Mouse (Mus musculus) liver, adult 2 months (tissue): ENCODE data around the gene Clmp. TPM values are rescaled to one million over a fixed set of nuclear protein-coding genes. Genes with fewer than 3 reads are reported as not detected.
A peak's percentile ranks its signal among the peaks of the same experiment; 100 is the strongest.

Experiments used
- DNase-seq: peaks from one replicate; pipeline ENCODE4 v3.0.0-alpha.2; 2011; ENCODE audit warnings: low read depth, low spot score; ENCODE audit errors: extremely low read depth
- H3K27ac ChIP-seq: fragments of 200-500 bp; replicated peaks from 2 replicates; pipeline ENCODE4 v1.5.1; 2012; ENCODE audit warnings: low read depth, mild to moderate bottlenecking, control low read depth, inconsistent platforms, low read length; ENCODE audit not compliant: insufficient read depth
- H3K27me3 ChIP-seq: fragments of 200-500 bp; 2 replicates; pipeline ENCODE4 v1.6.1; 2012; ENCODE audit warnings: mild to moderate bottlenecking, moderate library complexity, low read length, inconsistent platforms; ENCODE audit not compliant: control insufficient read depth, insufficient read depth
- H3K36me3 ChIP-seq: fragments of 200-500 bp; 2 replicates; pipeline ENCODE4 v1.6.1; 2012; ENCODE audit warnings: low read length, inconsistent platforms; ENCODE audit not compliant: control insufficient read depth, insufficient read depth
- H3K4me1 ChIP-seq: fragments of 200-500 bp; 2 replicates; pipeline ENCODE4 v1.6.1; 2011; ENCODE audit warnings: low read length; ENCODE audit not compliant: control insufficient read depth, insufficient read depth
- H3K4me3 ChIP-seq: fragments of 200-500 bp; 2 replicates; pipeline ENCODE4 v1.5.1; 2011; ENCODE audit warnings: low read depth, mild to moderate bottlenecking, control low read depth, low read length, moderate library complexity; ENCODE audit not compliant: insufficient read depth
- H3K79me2 ChIP-seq: fragments of 200-500 bp; 2 replicates; pipeline ENCODE4 v1.6.1; 2012; ENCODE audit warnings: inconsistent platforms, mild to moderate bottlenecking, low read length, moderate library complexity; ENCODE audit not compliant: control insufficient read depth, insufficient read depth
- H3K9ac ChIP-seq: fragments of 200-500 bp; 2 replicates; pipeline ENCODE4 v1.6.1; 2012; ENCODE audit warnings: low read depth, mild to moderate bottlenecking, control low read depth, inconsistent platforms, low read length
- CTCF ChIP-seq: fragments of 200-500 bp; IDR thresholded peaks from 2 replicates; pipeline ENCODE4 v1.5.1; 2011; ENCODE audit warnings: low read depth, low read length, control low read depth
- POLR2A ChIP-seq: fragments of 200-500 bp; IDR thresholded peaks from 2 replicates; pipeline ENCODE4 v1.6.1; 2011; ENCODE audit warnings: low read length, control low read depth; ENCODE audit not compliant: insufficient read depth; ENCODE audit errors: extremely low read depth
- WGBS: fragments of 180-500 bp; shearing (Covaris S2); methylation state at CpG from one replicate; pipeline ENCODE4 v1.1.7; 2018; 5-methylcytosine and 5-hydroxymethylcytosine counted together
- polyA plus RNA-seq: library from polyadenylated mRNA; depleted of rRNA; stranded (reverse); fragments of >200 nt; gene quantifications from 2 replicates; pipeline ENCODE4 v1.2.3, GENCODE M21; 2012
- total RNA-seq: library from RNA; depleted of rRNA; stranded (reverse); fragments of >200 nt; gene quantifications from 2 replicates; pipeline ENCODE4 v1.2.3, GENCODE M21; 2014

The Clmp gene
- total and polyA plus RNA-seq, 2 experiments, result 0.46 to 1.3 TPM

DNA sequence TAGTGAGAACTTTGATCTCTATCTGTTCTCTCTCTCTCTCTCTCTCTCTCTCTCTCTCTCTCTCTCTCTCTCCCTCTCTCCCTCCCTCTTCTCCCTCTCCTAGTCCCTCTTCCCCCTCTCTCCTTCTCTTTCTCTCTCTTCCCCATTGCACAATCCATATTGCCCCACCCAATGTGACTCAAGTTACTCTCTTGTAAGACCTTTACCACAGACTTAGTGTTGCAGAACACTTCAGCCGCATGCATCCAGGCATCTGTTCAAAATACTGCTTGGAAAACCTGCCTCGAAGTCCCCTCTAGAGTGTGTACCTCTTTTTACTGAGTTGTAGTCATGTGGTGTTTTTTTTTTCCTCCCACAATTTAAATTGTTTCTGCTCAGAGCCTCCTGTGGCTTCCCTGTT, 44.4 kb upstream of the Clmp start:
- Histone ChIP-seq H3K27ac (no peak overlapping the region), H3K79me2 (no peaks in the 10 kb centered on the region), H3K27me3 (peaks cover 2% of the 10 kb centered on the region; the same call in 1 of the 2 replicates), H3K36me3 (no peaks in the 10 kb centered on the region), H3K9ac (no peak overlapping the region), H3K4me1 (peaks cover 12% of the 10 kb centered on the region), H3K4me3 (no peak overlapping the region)
- 84% methylated on average over 2 of the region's 2 CpGs for WGBS
- no peak for TF ChIP-seq POLR2A
- TF ChIP-seq CTCF, result no peak
- DNase-seq, result no peak

DNA sequence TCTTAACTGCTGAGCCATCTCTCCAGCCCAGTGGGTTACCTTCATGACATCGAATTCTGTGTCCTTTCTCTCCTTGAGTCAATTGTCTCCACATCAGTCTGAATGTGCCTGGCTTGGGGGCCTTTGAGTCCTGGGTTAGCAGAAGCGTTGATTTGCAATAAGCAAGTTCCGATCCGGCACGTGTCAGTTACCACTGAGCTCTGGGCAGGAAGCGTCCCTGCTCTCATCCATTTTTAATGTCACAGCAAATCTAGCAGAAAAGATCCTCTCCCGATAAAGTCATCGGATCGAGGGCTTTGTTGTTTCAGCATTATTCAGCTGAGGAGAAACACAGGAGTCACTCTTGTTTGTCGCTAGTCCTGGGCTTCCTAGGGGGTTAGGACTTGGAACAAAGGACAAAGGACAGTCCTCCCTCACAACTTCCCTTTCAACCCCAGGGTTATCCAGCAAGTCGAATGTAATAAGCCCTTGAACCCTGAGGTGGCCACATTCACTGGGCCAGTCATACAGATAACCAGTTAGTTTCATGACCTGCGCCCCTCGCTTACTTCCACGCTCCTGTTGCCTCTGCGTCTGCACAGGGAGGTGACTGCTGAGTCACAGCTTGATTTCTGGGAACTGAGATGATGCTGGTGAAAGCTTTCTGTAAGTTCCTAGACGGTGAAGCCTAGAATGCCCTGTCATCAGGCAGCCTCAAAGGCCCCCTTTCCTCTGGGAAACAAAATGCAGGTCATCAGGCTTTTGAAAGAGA, 43.1 kb upstream of the Clmp start:
- Histone ChIP-seq H3K4me3 (no peak overlapping the region), H3K9ac (no peak overlapping the region), H3K27me3 (peaks cover 2% of the 10 kb centered on the region; the same call in 1 of the 2 replicates), H3K79me2 (no peaks in the 10 kb centered on the region), H3K36me3 (no peaks in the 10 kb centered on the region), H3K27ac (no peak overlapping the region), H3K4me1 (peaks cover 12% of the 10 kb centered on the region)
- WGBS, result 35% methylated on average over 16 of the region's 16 CpGs
- TF ChIP-seq CTCF, result no peak
- TF ChIP-seq POLR2A, result no peak
- peak; percentile 61 for DNase-seq

DNA sequence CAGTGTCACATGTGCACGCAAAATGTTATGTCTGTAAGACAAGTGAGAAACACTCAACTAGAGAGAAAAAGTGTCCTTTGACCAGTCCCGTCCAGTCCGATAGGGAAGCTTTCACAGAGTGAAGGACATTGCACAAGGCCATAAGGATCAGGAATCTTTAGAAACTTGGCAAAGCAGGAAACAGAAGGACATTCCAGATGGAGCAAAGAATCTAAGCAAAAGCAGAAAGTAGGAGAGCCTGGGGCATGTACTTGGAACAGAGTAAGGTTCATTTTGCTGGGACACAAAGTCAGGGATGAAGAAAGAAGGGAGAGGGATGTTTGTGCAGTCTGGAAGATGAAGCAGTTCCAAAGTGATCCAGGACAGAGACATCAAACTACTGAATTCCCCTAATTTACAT, 36.3 kb upstream of the Clmp start:
- DNase-seq, result no peak
- Histone ChIP-seq H3K27ac (no peak overlapping the region), H3K9ac (no peak overlapping the region), H3K4me3 (no peak overlapping the region), H3K36me3 (no peaks in the 10 kb centered on the region), H3K27me3 (no peaks in the 10 kb centered on the region), H3K4me1 (no peaks in the 10 kb centered on the region; the same call in 1 of the 2 replicates), H3K79me2 (no peaks in the 10 kb centered on the region)
- TF ChIP-seq POLR2A (no peak), CTCF (no peak)
- WGBS, result 83% methylated on average over 3 of the region's 3 CpGs

- H3K4me1 ChIP-seq, result no peaks in the 10 kb centered on the region; the same call in 1 of the 2 replicates
- DNase-seq, result no peak
- no peak overlapping the region for H3K9ac ChIP-seq
- H3K36me3 ChIP-seq, result no peaks in the 10 kb centered on the region
- H3K4me3 ChIP-seq, result no peak overlapping the region
- H3K27me3 ChIP-seq, result no peaks in the 10 kb centered on the region
- H3K79me2 ChIP-seq, result no peaks in the 10 kb centered on the region
- TF ChIP-seq POLR2A (no peak), CTCF (no peak)
- WGBS, result 80% methylated on average over 6 of the region's 6 CpGs
- H3K27ac ChIP-seq, result no peak overlapping the region
Measured at GRCm38 (mm10) chr9:40649983-40650382, 35.8 kb upstream of the Clmp start.

GRCm38 (mm10) chr9:40651239-40651859, 34.4 kb upstream of the Clmp start:
- WGBS, result 72% methylated on average over 4 of the region's 4 CpGs
- TF ChIP-seq CTCF, result no peak
- no peak for TF ChIP-seq POLR2A
- Histone ChIP-seq H3K27ac (no peak overlapping the region), H3K9ac (no peak overlapping the region), H3K4me3 (no peak overlapping the region), H3K4me1 (no peaks in the 10 kb centered on the region; the same call in 1 of the 2 replicates), H3K36me3 (no peaks in the 10 kb centered on the region), H3K27me3 (no peaks in the 10 kb centered on the region), H3K79me2 (no peaks in the 10 kb centered on the region)
- no peak for DNase-seq

DNA sequence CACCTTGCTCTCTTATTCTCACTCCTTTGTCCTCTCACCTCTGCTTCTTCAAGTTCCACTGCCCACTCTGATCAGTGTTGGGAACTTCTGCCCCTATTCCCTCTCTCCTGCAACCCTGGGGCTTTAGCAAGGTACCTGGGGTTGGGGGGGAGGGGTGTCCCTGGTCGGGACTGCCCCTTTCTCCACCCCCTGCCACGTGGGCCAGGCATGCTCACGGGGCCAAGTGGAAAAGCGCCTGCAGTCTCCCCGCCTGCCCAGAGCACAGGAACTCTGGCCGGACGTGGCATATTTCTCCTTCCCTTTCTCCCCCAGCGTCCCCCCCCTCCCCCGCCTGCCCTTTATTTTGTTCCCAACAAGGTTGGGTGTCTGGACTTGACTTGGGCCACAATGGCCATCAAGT, 33.0 kb upstream of the Clmp start:
- Histone ChIP-seq H3K9ac (no peak overlapping the region), H3K4me3 (no peak overlapping the region), H3K27me3 (no peaks in the 10 kb centered on the region), H3K27ac (no peak overlapping the region), H3K79me2 (no peaks in the 10 kb centered on the region), H3K4me1 (no peaks in the 10 kb centered on the region; the same call in 1 of the 2 replicates), H3K36me3 (no peaks in the 10 kb centered on the region)
- DNase-seq, result no peak
- TF ChIP-seq CTCF (no peak), POLR2A (no peak)
- WGBS, result 35% methylated on average over 9 of the region's 9 CpGs
